Mouse (Mus musculus) thymus, adult 18-20 months (tissue): ENCODE measurements at regions not wholly inside any gene's neighbourhood (a gene's known extent, or its start where the extent isn't known, plus 50 kb on each side); places are given as distances from the start of the nearest gene placed in this dataset.

Experiments
- DNase-seq, 2 experiments: peaks; one replicate each; pipeline ENCODE4 v3.0.0; 2022; ENCODE audit warnings: mixed read lengths in 2 of 2

DNA sequence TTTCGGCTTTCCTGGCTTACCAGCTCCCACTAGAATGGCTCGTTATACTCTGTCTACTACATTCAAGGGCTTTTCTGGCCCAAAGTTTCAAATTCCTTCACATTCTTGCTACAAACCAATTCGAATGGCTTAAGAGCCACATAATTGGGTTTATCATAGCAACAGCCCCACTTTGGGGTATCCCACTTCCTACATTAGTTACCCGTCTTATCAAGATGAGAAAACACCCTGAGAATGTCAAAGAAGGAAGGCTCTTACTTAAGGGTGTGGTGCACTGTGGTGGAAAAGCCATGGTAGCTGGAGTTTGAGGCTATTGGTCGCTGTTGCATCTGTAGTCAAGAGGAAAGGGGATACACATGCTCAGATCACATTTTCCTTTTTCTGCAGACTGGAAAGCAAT lies 213.2 kb upstream of the Klf3 start:
- no peak for DNase-seq

DNA sequence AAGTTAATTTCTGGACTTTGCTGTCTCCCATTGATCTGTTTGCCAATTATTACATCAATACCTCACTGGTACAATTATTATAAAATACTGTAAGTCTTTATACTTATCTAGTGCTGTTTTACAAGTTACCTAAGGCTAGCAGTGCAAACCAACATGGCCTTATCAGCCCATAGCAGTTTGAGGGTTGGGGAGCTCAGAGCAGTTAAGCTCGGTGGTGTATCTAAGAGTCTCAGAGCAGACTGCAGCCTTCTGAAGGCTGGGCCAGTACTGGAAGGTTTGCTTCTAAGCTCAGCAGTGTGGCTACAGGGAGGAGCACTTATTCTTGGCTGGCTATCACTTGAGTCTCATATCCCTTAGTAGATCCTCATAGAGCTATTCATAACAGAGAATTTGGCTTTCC lies 212.4 kb upstream of the Klf3 start:
- DNase-seq = no peak

DNA sequence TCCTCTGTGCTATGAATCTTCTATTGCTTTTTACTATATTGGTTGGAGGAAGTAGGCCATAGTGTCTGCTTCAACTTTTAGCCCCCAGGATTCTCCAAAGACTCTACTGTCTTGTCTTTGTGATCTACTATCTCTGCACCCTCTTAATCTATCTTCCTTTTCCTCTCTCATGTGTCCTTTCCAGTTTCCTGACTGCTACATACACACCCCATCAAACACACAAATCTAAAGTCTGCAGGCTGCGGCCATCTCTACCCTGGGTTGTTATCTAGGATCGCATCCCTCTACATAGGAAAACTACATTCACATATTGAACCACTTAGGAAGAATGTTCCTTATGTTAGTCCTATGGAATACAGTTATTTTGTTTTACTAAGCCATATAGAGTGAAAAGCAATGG lies 211.4 kb upstream of the Klf3 start:
- no peak for DNase-seq

DNA sequence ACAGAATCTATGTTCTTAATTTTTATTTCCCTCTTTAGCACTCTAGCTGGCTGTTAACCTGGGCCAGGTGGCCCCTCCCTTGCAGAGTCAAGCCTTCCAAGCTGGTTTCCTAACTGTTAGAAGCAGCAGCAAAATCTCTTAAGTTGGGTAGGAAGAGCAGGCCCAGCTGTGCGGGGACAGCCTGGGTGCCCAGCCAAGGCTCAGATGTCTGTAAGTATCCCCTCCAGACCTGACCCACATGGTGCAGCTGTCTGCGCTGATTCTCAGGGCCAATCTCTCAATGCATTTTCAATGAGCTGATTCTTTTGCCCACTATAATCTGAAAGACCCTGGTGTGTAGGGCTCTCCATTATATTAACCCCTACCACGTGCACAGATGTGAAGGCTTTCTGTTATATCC lies 208.0 kb upstream of the Klf3 start:
- no peak for DNase-seq

DNA sequence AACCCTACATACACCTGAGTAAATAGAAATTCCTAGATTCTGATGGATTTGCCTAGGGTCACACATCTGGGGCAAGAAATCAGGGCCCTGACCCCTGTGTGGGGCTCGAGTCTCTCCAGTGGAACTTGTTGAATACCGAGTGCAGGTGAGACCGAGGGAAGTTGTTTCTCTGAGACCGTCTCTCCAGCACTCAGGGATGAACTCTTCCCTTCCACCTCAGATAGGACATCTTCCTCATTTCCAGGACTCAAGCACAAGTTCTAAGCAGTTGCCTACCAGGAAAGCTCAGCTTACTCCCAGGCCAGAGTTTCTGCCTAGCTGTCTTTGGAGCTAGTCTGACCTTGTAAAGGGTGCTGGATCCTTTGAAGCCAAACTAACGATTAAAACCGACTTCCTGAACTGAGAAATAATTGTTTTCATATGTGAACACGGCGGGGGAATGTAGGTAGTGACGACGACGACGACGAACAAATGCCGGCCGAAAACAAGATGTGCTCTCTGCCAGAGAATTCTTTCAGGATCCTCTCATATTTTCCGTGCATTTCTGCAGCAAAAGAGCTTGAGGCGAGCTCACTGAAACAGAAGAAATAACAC lies 207.3 kb upstream of the Klf3 start:
- no peak for DNase-seq

DNA sequence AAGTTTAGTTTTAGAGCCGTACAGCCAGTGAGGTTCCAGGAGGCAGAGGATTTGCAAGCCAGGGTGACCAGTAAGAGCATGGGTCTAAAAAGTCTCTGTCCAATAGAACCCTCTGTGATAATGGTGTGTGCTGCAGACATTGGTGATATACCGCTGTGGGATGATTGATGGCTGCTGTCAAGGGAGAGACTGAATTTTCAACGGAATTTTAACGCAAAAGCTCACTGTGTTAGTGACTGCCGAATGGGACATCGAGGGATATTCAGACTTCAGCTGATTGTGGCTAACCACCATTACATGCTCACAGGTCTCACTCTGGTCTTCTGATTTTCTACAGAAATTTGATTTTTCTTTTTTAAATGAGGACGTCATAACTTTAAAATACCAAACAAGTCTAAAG lies 206.2 kb upstream of the Klf3 start:
- DNase-seq = no peak

DNA sequence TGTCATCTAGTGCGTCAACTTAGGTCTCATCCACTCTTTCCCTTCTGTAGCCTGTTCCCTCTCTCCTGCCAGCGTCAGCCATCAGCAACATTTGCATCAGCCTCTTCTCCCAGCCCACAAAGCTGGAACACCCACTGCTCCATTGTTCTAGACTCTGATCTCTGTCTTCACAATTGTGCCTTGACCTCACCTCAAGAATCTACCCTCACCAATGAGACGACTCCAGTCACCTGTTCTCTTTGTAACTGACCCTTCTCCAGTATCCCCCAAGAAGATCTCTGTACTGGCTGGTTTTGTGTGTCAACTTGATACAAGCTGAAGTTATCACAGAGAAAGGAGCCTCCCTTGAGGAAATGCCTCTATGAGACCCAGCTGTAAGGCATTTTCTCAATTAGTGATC lies 205.7 kb upstream of the Klf3 start:
- DNase-seq = no peak

DNA sequence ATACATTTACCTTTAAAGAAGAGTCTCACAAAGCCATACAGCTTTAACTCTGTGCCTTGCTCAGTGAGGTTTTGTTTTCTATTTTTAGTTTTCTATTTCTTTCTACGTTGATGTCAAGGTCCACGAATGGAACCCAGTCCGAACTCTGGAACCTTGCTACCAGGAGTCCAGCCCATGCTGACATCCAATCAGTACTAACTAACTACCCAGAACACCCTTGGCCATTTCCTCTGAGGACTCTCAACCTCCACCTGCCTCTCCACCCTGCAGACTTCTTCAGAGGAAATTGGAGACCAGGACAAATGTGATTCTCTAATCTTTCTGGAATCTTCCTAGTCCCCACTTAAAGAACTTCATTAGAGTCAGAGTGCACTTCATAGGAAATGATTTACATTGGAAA lies 204.6 kb upstream of the Klf3 start:
- DNase-seq = no peak

DNA sequence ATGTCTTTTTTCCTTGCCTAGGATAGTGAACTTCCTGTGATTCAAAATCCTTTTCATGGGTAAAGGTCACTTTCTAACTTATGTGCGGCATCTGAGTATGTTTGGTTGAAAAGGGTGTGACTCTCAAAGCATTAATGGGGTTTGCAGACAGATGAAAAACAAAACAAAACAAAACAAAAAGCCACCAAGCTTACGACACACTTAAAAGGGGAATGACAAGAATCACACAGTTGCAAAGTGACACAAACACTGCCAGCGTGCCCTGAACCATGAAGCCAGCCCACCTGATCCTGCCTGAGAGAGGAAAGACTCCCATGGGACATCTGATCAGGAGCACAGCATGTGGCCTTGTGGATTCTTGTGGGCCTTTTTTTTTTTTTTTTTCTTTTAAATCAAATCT lies 204.2 kb upstream of the Klf3 start:
- DNase-seq = no peak

DNA sequence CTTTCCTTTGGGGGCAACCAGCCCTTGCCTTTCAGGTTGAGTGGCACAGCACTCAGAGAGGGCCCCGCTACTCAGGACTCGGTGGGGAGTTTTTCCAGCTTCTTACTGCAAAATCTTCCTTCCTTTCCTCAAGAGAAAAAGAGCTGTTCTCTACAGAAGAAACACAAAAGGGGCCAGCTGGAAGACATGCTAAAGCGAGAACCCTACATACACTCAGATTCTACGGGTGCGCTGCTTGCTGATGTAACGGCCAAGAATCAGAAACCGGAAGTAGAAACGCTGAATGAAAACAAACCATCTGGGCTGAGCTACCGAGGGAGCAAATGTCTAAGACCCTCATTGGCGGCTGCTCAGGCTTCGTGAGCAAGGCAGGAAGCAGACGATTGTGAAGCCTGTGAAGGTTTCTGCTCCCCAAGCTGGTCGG lies 203.3 kb upstream of the Klf3 start:
- peak; percentile 61 to 82 for DNase-seq

DNA sequence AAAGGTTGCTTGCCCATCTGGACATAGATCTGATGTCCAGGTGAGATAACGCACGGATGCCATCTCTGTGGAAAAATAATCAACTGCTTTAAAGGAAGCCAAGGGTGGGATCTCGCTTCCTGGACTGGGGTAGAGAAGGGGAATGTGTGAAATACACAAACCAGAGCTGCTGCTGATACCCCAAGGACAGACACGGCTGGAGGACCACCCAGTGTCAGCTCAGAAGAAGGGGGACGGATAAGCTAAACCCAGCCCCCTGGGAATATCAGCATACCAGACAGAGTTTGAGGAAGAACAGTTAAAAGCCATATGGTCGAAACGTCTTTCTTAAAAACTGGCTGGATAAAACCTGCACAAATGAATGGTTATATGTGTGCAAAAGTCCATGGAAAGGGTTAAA lies 202.8 kb upstream of the Klf3 start:
- DNase-seq = no peak

DNA sequence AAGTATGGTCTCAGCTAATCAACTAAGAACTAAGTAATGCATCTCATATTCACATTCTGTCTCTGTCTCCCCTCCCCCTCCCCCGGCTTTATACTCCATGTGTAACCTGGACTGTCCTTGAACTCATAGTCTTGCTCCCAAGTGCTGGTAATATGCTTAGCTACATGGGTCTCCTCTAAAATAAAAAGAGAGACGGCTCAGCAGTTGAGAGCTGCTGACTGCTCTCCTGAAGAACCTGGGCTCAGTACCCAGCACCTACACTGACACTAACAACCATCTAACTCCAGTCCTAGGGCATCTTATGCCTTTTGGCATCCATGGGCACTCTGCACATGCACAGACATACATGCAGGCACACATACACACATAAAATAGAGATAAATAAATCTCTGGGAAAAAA lies 202.4 kb upstream of the Klf3 start:
- no peak for DNase-seq

DNA sequence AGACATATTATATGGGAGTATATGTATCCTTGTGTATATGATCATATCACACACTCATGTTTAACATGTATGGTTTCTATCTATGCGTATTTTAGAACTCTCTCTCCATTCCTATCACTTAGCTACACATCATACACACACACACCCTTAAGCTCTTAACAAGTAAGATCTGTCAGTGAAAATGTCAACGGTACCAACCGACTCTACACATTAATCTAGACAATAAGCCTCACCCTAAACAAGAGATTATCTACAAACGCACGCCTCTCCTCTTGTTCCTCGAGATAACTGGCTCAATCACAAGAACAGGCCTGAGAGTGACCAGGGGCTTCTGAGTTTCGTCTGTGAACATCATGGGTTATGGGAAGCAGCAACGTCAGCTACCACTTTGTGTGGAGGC lies 201.9 kb upstream of the Klf3 start:
- no peak for DNase-seq

DNA sequence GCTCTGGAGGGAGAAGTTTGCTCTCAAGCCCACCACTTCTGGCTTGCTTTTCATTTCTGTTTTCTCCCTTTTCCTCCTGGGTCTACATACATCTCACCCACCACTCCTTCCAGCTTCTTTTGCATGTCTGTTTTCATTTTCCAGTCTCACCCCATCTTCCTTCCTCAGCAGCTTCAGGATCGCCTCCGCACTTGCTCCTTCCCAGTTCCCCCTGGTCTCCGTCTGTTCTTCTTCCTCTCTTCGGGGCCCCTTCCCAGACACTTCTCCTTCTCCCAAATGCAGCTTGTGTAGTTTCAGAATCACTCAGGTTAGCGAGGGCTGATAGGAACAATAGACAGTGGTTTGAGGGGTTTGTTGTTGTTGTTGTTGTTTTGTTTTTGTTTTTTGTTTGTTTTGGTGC lies 201.4 kb upstream of the Klf3 start:
- no peak for DNase-seq

DNA sequence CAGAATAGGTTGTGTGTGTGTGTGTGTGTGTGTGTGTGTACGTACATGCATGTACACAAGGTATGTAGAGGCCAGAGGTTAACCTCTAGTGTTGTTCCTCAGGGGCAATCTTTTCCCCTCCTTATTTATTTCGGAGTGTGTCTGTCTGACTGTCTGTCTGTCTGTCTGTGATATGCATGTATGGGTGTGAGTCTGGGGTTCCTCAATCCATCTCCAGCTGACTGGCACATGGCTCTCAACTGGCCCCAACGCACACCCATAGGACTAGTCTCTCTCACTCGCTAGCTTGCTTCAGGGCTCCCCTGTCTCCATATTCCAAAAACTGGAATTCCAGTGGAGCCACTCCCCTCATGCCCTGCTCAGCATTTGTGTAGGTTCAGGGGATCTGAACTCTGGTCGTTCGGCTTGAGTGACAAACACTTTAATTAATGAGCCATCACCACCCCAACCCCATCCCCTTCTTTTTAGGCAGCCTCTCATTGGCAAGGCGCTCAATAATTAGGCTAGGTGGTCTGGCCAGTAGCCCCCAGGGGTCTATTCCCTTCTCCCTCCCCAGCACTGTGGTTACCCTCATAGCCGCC lies 200.7 kb upstream of the Klf3 start:
- no peak for DNase-seq

DNA sequence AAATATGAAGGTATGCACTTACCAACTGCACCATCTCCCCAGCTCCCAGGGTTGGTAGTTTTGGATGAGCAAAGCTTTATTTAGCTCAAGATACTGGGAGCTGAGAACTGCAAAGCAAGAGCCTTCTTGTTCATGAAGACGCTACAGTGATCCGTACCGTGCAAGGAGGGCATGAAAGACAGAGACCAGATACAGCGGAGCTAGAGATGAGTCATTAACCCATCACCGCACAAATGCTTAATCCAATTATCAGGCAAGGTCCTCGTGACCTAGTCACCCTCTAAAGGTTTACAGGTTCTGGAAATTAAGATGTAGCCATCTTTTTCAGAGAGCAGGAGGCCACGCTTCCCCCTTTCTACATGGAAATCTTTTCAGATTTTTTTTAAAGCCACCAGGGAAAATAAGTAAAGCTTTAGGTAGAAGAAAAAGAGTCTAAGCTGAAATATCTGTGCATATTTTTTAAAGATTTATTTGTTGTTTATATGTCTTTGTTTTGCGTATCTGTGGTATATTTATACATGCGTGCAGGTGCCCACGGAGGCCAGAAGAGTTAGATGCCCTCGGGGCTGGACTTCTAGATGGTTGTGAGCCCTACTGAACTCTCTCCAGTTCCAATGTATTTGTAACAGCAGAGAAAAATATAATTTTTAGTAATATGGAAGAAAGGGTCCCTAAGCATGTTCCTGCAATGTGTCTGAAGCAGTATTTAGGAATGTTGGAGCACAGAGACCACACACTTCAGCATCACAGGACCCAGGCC lies 200.0 kb upstream of the Klf3 start:
- no peak for DNase-seq

DNA sequence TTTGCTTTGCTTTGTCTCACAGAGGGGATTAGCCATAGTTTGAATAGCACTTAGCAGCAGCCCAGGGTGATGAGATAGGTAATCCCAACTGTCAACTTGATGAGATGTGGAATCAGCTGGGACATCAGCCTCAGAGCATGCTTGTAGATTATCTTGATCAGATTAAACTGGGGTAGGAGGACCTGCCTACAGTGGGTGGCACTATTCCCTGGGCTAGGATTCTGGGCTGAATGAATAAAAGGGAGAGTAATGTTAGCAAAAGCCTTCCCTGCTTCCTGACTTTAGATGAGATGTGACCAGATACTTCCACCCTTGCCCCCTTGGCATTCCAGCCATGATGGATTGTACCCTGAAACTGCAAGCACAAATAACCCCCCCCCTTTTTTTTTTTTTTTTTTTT lies 198.0 kb upstream of the Klf3 start:
- DNase-seq = no peak

DNA sequence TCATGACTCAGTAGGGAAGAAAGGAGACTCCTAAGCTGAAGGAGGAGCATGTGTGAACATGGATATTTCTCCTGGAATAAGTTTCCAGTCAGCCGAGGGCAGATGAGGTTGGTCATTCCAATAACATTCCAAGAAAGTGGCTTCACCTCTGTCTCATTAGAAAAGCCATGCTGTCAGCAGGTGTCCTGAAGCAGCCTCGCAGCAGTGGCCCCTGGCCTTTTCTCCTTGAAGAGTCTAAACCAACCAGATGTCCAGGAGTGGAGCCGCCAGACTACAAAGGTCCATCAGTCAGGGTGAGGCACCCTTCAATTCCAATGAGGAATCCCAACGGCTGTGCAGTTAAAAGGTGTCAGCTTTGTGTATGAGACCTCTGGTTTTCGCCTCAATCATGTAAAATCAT lies 197.2 kb upstream of the Klf3 start:
- no peak for DNase-seq

DNA sequence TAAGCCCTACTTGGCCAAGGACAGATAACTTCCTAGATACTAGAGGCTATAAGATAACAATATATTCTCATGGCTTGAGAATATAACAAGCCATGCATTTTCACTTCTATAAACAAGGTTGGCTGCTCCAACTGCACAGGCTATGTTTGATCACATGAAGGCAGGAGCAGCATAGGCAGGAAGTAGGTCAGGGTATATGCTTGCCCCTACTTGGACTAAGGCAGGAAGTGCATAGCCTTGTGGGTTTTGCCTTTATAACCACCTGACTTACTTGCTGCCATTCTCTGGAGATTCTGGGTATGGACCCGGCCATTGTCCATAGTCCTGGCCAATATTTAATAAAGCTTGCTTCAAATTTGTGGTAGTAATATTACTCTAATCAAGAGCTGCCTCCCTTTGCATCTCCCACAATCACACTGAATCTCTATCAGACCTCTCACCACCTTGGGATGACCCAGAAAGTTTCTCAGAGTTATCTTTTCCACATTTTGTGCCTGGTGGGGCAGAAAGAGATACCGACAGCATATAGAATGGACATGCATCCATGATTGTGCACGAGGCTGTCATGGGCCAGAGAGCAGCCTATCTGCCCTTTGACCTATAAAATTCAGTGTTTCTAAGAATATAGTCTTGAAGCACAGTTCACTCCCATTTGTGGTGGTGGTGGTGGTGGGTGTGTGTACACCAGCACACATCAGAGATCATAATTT lies 193.7 kb upstream of the Klf3 start:
- peak in 1 of 2 experiments; percentile 64 for DNase-seq

DNA sequence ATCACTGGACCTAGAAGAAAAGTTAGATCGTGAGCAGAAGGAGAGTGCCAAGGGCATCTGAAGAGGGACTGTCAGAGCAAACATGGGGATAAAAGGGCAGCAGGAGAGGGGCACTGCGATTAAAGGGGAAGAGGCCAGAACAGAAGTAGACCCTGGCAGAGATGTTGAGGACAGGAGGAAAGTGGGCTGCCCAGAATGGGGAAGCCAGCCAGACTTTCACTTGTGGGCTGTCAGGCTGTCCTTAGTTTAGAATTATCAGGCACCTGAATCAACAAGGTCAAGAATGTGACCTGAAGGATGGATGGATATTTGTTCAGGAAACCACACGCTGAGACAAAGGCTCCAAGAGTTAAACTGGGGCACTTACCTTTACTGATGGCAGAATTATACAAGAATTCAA lies 193.0 kb upstream of the Klf3 start:
- DNase-seq = no peak

DNA sequence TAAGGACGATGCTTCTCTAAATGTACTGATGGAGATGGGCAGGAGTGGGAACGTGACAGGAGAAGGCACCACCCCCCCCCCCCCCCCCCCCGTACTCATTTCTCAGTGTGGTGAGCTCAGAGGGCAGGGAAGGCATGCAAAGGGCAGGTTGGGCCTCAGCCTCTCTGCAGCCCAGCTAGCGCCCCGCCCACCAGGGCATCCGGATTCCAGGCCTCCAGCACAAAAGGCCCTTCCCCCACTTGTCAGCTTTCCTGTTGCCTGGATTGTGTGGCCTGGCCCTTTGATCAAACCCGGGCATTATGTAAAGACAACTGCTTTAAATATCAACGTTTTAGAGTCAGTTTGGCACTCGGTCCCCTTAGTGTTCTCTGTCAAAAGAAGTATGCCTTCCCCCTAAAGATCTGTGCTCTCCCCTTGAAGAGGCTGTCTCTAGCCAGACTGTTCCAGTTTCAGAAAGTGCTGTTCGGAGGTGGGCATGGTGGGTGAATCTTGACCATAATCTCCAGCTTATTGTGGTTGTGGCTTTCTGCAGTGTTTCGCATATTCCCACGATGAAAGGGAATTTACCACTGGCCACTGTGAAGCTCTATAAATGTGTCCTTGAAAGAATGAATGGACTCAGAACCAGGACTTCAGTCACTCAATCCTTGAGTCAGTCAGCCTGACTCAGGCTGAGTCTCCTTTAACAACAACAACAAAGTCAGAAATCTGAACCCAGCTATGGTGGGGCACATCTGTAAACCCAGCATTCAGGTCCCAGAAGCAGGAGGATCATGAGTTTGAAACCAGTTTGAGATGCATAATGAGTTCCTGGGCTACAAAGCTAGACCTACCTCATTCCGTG lies 192.4 kb upstream of the Klf3 start:
- peak in 1 of 2 experiments; percentile 62 for DNase-seq

DNA sequence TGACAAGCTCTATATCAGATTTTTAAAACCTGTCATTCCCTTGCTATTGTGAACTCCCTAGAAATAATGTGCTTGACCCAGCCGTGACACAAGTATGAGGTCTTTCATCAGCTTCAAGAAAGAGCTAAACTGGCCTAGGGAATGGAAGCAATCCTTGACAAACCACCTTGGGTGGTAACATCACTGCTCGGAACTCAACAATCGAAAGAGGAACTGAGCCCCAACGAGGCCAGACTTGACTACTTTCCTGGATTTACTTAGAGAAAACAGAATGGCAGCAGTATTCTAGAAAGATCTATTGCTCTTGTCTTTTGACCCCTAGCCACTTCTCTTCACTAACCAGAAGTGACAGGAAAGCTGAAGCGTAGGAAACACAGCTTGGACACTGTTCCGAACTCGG lies 191.2 kb upstream of the Klf3 start:
- DNase-seq = no peak

DNA sequence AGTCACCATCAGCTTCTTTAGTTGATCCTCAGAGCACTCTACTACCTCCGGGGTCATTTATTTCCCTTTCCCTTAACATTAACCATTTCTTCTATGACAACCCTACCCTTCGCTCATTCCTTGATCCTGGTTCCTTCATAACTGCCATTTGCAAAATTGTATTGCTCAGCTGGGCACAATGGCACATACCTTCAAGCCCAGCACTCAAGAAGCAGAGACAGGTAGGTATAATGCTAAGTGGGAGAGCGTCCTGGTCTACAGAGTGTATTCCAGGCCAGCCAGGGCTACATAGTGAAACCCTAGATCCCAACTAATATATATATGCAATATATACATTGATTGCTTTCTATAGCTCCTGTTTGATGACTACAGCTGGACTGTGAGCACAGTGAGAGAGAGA lies 189.5 kb upstream of the Klf3 start:
- DNase-seq = no peak
